Mouse (Mus musculus): ENCODE results near the gene Syngr1.

Syngr1 gene

GRCm38 (mm10) chr15:80140302-80140701 is 49.2 kb downstream of the Syngr1 start:
- no peak for DNase-seq (ENCODE audit: extremely low read depth, insufficient read length, low spot score)

GRCm38 (mm10) chr15:80140878-80141277 is 49.7 kb downstream of the Syngr1 start:
- DNase-seq (ENCODE audit: extremely low read depth, insufficient read length, low spot score) = no peak

GRCm38 (mm10) chr15:80142130-80142529 is 51.0 kb downstream of the Syngr1 start:
- DNase-seq (ENCODE audit: extremely low read depth, insufficient read length, low spot score) = no peak

- no peak for DNase-seq (ENCODE audit: extremely low read depth, insufficient read length, low spot score)
Observed at GRCm38 (mm10) chr15:80143760-80144159, 52.6 kb downstream of the Syngr1 start.

GRCm38 (mm10) chr15:80145397-80145796 is 54.3 kb downstream of the Syngr1 start:
- DNase-seq (ENCODE audit: extremely low read depth, insufficient read length, low spot score) = no peak

GRCm38 (mm10) chr15:80146153-80146552 is 55.0 kb downstream of the Syngr1 start:
- DNase-seq (ENCODE audit: extremely low read depth, insufficient read length, low spot score) = no peak

GRCm38 (mm10) chr15:80147090-80147489 is 56.0 kb downstream of the Syngr1 start:
- no peak for DNase-seq (ENCODE audit: extremely low read depth, insufficient read length, low spot score)

- DNase-seq (ENCODE audit: extremely low read depth, insufficient read length, low spot score) = no peak
Observed at GRCm38 (mm10) chr15:80147511-80147910, 56.4 kb downstream of the Syngr1 start.

- no peak for DNase-seq (ENCODE audit: extremely low read depth, insufficient read length, low spot score)
Observed at GRCm38 (mm10) chr15:80148565-80148964, 57.4 kb downstream of the Syngr1 start.

- DNase-seq (ENCODE audit: extremely low read depth, insufficient read length, low spot score) = no peak
Observed at GRCm38 (mm10) chr15:80149517-80149916, 58.4 kb downstream of the Syngr1 start.

GRCm38 (mm10) chr15:80152663-80153062 is 61.5 kb downstream of the Syngr1 start:
- DNase-seq (ENCODE audit: extremely low read depth, insufficient read length, low spot score) = no peak

GRCm38 (mm10) chr15:80153757-80154156 is 62.6 kb downstream of the Syngr1 start:
- DNase-seq (ENCODE audit: extremely low read depth, insufficient read length, low spot score) = no peak

- no peak for DNase-seq (ENCODE audit: extremely low read depth, insufficient read length, low spot score)
Observed at GRCm38 (mm10) chr15:80155707-80156106, 64.6 kb downstream of the Syngr1 start.

- no peak for DNase-seq (ENCODE audit: extremely low read depth, insufficient read length, low spot score)
Observed at GRCm38 (mm10) chr15:80157197-80157943, 66.2 kb downstream of the Syngr1 start.

GRCm38 (mm10) chr15:80158001-80158706 is 67.0 kb downstream of the Syngr1 start:
- DNase-seq (ENCODE audit: extremely low read depth, insufficient read length, low spot score) = no peak

GRCm38 (mm10) chr15:80158707-80159090 is 67.6 kb downstream of the Syngr1 start:
- DNase-seq (ENCODE audit: extremely low read depth, insufficient read length, low spot score) = peak; percentile 46

GRCm38 (mm10) chr15:80159286-80159901 is 68.3 kb downstream of the Syngr1 start:
- DNase-seq (ENCODE audit: extremely low read depth, insufficient read length, low spot score) = peak; percentile 82

- DNase-seq (ENCODE audit: extremely low read depth, insufficient read length, low spot score) = peak; percentile 91
Observed at GRCm38 (mm10) chr15:80160223-80160622, 69.1 kb downstream of the Syngr1 start.

- DNase-seq (ENCODE audit: extremely low read depth, insufficient read length, low spot score) = no peak
Observed at GRCm38 (mm10) chr15:80160726-80161125, 69.6 kb downstream of the Syngr1 start.

- no peak for DNase-seq (ENCODE audit: extremely low read depth, insufficient read length, low spot score)
Observed at GRCm38 (mm10) chr15:80161199-80161598, 70.1 kb downstream of the Syngr1 start.

GRCm38 (mm10) chr15:80162401-80162964 is 71.3 kb downstream of the Syngr1 start:
- DNase-seq (ENCODE audit: extremely low read depth, insufficient read length, low spot score) = no peak
